20 mouse cellular contexts compared by ENCODE assay signal in genomic region chrX:160164259-160164658, GRCm38 (mm10). TPM values are rescaled to one million over a fixed set of nuclear protein-coding genes. Genes with fewer than 3 reads are reported as not detected.
DNase-seq lines count a peak whose midpoint lies in the region; TF ChIP-seq lines count a peak whose summit lies in the region.
"Had no signal": no experiment of that assay in that cellular context is flagged by ENCODE, and none has a peak within 500 bp of the region (broad histone marks: within the 10 kb centered on the region; RNA-seq: fewer than 3 reads in every experiment).

No protein-coding gene starts in this region.

- H3K27ac ChIP-seq in ES-E14 (ENCODE audit: insufficient read depth, low read depth, low read length, poor library complexity, severe bottlenecking): no peak overlapping the region
- H3K27ac ChIP-seq: embryonic facial prominence, embryonic 10.5 days; embryonic facial prominence, embryonic 12.5 days; forebrain, embryonic 10.5 days; forebrain, embryonic 12.5 days had no signal

- in situ Hi-C loops in ES-E14 (cut with MboI; ENCODE audit: low sequenced_read_pairs in 2 of 2, unreplicated experiment in 2 of 2): no loop called here

- H3K4me3 ChIP-seq in ES-E14 (ENCODE audit: insufficient read depth in 1 of 2, low read depth in 1 of 2, low read length in 2 of 2, poor library complexity in 1 of 2, severe bottlenecking in 1 of 2): no peak overlapping the region
- H3K4me3 ChIP-seq: embryonic facial prominence, embryonic 10.5 days; embryonic facial prominence, embryonic 12.5 days; erythroblast, embryonic 14.5 days; forebrain, embryonic 10.5 days; forebrain, embryonic 12.5 days had no signal

- H3K9me3 ChIP-seq in ES-E14 (ENCODE audit: control insufficient read depth, insufficient read depth, low read depth, low read length): no peaks in the 10 kb centered on the region
- H3K9me3 ChIP-seq: embryonic facial prominence, embryonic 10.5 days; embryonic facial prominence, embryonic 12.5 days; forebrain, embryonic 10.5 days; forebrain, embryonic 12.5 days had no signal

- DNase-seq in 3T3-L1 (ENCODE audit: low read depth, low spot score): peak; percentile 43
- DNase-seq in ES-E14 (ENCODE audit: low read depth, low spot score): no peak
- DNase-seq in Muller cell, postnatal 12 days (ENCODE audit: inconsistent ontology term): peak; percentile 5
- DNase-seq in gastrocnemius, postnatal 36 days: no peak
- no peak for DNase-seq in heart, adult 18-20 months
- DNase-seq in heart, postnatal 10 days: no peak
- DNase-seq in adrenal gland, postnatal 25 days: no peak
- DNase-seq: adrenal gland, adult 2 months; adrenal gland, postnatal 10 days; adrenal gland, postnatal 36 days; cerebellum, adult 11-12 months; cerebellum, adult 2 months; cerebellum, adult 9-10 months; cerebellum, postnatal 10 days; cerebellum, postnatal 25 days had no signal

- H3K36me3 ChIP-seq in ES-E14 (ENCODE audit: control insufficient read depth, insufficient read depth, low read length, poor library complexity, severe bottlenecking): no peaks in the 10 kb centered on the region
- H3K36me3 ChIP-seq: embryonic facial prominence, embryonic 10.5 days; embryonic facial prominence, embryonic 12.5 days; forebrain, embryonic 10.5 days; forebrain, embryonic 12.5 days had no signal

- no peak overlapping the region for H3K9ac ChIP-seq in ES-E14 (ENCODE audit: insufficient read depth, low read depth, low read length, poor library complexity, severe bottlenecking)
- H3K9ac ChIP-seq: embryonic facial prominence, embryonic 12.5 days; forebrain, embryonic 12.5 days had no signal

- H3K4me1 ChIP-seq in ES-E14 (ENCODE audit: control insufficient read depth in 2 of 2, insufficient read depth in 2 of 2, low read length in 2 of 2, poor library complexity in 1 of 2): no peaks in the 10 kb centered on the region
- H3K4me1 ChIP-seq: embryonic facial prominence, embryonic 12.5 days had no signal

- intact Hi-C loops in gastrocnemius, postnatal 36 days (cut with DNase I): no loop called here
- intact Hi-C loops in heart, postnatal 10 days (cut with DNase I): no loop called here

TF ChIP-seq in ES-E14, 5 proteins besides CTCF, POLR2A, EP300 and RAD21:
- TF ChIP-seq HCFC1 (IDR thresholded peaks at IDR 0.05; ENCODE audit: borderline replicate concordance, insufficient read depth, low read length) (no peak), MAFK (IDR thresholded peaks at IDR 0.05; ENCODE audit: insufficient read depth, low read depth, low read length) (peak; percentile 34; the same call in 1 of the 2 replicates)

RNA-seq across cellular contexts. Expression of gene Pdha1, which starts 26.0 kb away (rescaled TPM):
- total RNA-seq in ES-E14 (2012; rRNA removed): 159 and 160 TPM in 2 replicates
- 100 to 1,000 TPM; 581 to 648 TPM for total RNA-seq in gastrocnemius, postnatal 36 days (2021)
- 1,000 to 10,000 TPM; 1,160 to 1,223 TPM for total RNA-seq in heart, adult 18-20 months (2021)
- 100 to 1,000 TPM; 884 to 926 TPM for total RNA-seq in heart, postnatal 10 days (2021)
- total RNA-seq in adrenal gland, postnatal 25 days (2021): 268 and 277 TPM in 2 replicates

Comparison
In these comparisons a context has a peak if more than half of its experiments do, and no peak if none do; other contexts are left out.
1. DNase-seq: peak in 3T3-L1 (single experiment) and Muller cell, postnatal 12 days (single experiment); none in ES-E14 (single experiment), gastrocnemius, postnatal 36 days (0 of 2), heart, adult 18-20 months (0 of 2), heart, postnatal 10 days (0 of 2) and adrenal gland, postnatal 25 days (single experiment).